Mouse (Mus musculus): Measurements from ENCODE around the gene Zswim9.

DNA sequence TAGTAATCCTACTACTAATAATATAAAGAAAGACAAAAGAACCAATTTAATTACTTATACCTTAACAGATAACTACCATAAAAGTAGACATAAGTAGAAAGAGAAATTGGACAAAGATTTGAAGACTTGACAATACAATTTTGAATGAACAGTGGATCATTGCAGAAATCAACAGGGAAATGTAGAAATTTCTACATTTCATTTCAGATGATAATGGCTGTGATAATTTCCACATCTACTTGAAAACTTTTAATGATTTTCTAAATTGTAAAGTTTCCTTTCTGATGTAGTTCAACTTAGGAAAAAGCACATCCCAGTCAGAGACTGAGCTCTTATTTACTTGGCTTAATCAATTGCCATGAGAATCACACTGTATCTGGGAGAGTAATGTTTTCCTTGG is 65.8 kb downstream of the Zswim9 start, which contains the start of gene Vmn1r89:
- TF ChIP-seq CTCF (IDR thresholded peaks at IDR 0.05; ENCODE audit: low read depth, low read length) (no peak), POLR2A (IDR thresholded peaks at IDR 0.05; ENCODE audit: insufficient read depth, low read length) (no peak), EP300 (IDR thresholded peaks at IDR 0.05; ENCODE audit: insufficient read depth, low read depth, low read length) (no peak)

All from ES-Bruce4 (cell line).